Mouse (Mus musculus): ENCODE measurements at regions not wholly inside any gene's neighbourhood (a gene's known extent, or its start where the extent isn't known, plus 50 kb on each side); places are given as distances from the start of the nearest gene placed in this dataset.

GRCm38 (mm10) chr2:159079836-159080235, 285.2 kb downstream of the Dhx35 start:
- TF ChIP-seq CTCF (IDR thresholded peaks at IDR 0.05; ENCODE audit: low read depth, low read length) = no peak
- TF ChIP-seq POLR2AphosphoS5 (IDR thresholded peaks at IDR 0.05; ENCODE audit: insufficient replicate concordance, low read depth, low read length) = no peak
- TF ChIP-seq GATA1 (IDR thresholded peaks at IDR 0.05; ENCODE audit: borderline replicate concordance, low read length) = no peak
- no peak for TF ChIP-seq GATA2 (IDR thresholded peaks at IDR 0.05; ENCODE audit: borderline replicate concordance, low read depth, low read length)

All from G1E (cell line).